Mouse (Mus musculus) neural tube, embryonic 15.5 days (tissue): ENCODE results near the gene Trarg1. TPM values are rescaled to one million over a fixed set of nuclear protein-coding genes. Genes with fewer than 3 reads are reported as not detected.

Experiments
- ATAC-seq: fragments of 200-750 bp; cut with Nextera tagmentation; 2 replicates; pipeline ENCODE4 v1.8.0; 2017; ENCODE audit warnings: mild to moderate bottlenecking, moderate TSS enrichment, moderate library complexity; ENCODE audit not compliant: low FRiP score
- H3K27ac ChIP-seq: fragments of 300-500 bp; sonication (generic); replicated peaks from 2 replicates; pipeline ENCODE4 v1.5.1; 2015; ENCODE audit warnings: mild to moderate bottlenecking, inconsistent platforms
- H3K27me3 ChIP-seq: fragments of 300-500 bp; sonication (generic); replicated peaks from 2 replicates; pipeline ENCODE4 v1.6.1; 2015; ENCODE audit warnings: inconsistent platforms
- H3K36me3 ChIP-seq: fragments of 300-500 bp; sonication (generic); 2 replicates; pipeline ENCODE4 v1.6.1; 2015; ENCODE audit warnings: inconsistent platforms
- H3K4me1 ChIP-seq: fragments of 300-500 bp; sonication (generic); 2 replicates; pipeline ENCODE4 v1.6.1; 2015; ENCODE audit warnings: inconsistent platforms
- H3K4me2 ChIP-seq: fragments of 300-500 bp; sonication (generic); 2 replicates; pipeline ENCODE4 v1.6.1; 2015; ENCODE audit warnings: inconsistent platforms, mild to moderate bottlenecking, moderate library complexity
- H3K4me3 ChIP-seq: fragments of 300-500 bp; sonication (generic); replicated peaks from 2 replicates; pipeline ENCODE4 v1.5.1; 2015; ENCODE audit warnings: mild to moderate bottlenecking, inconsistent platforms
- H3K9ac ChIP-seq: fragments of 300-500 bp; sonication (generic); replicated peaks from 2 replicates; pipeline ENCODE4 v1.6.1; 2015; ENCODE audit warnings: mild to moderate bottlenecking, inconsistent platforms
- H3K9me3 ChIP-seq: fragments of 300-500 bp; sonication (generic); replicated peaks from 2 replicates; pipeline ENCODE4 v1.6.1; 2016; ENCODE audit warnings: inconsistent platforms
- WGBS: fragments of 180-500 bp; shearing (Covaris S2); methylation state at CpG from one replicate; pipeline ENCODE4 v1.1.7; 2015; ENCODE audit warnings: mixed read lengths; 5-methylcytosine and 5-hydroxymethylcytosine counted together
- polyA plus RNA-seq: library from polyadenylated mRNA; unstranded; fragments of >200 nt; fragmentation: Nextera tagmentation; extraction: Ambion mirVana; gene quantifications from 2 replicates; pipeline ENCODE4 v1.2.1, GENCODE M21; 2015

Gene Trarg1
- polyA plus RNA-seq, 1 experiment from 2014 or later: 7.7 TPM

- H3K4me1 ChIP-seq: peaks cover 18% of the 10 kb centered on the region
- H3K4me3 ChIP-seq: no peak overlapping the region
- no peak overlapping the region for H3K27ac ChIP-seq
- no peaks in the 10 kb centered on the region for H3K27me3 ChIP-seq
- WGBS: 5% methylated on average over 10 of the region's 10 CpGs
- ATAC-seq: no peak
- H3K36me3 ChIP-seq: no peaks in the 10 kb centered on the region
- H3K9me3 ChIP-seq: no peaks in the 10 kb centered on the region
- H3K9ac ChIP-seq: no peak overlapping the region
- peak overlapping the region; percentile 38 for H3K4me2 ChIP-seq
Observed at GRCm38 (mm10) chr11:76655106-76655505, 24.5 kb upstream of the Trarg1 start.

- ATAC-seq: no peak
Observed at GRCm38 (mm10) chr11:76657450-76657970, 22.1 kb upstream of the Trarg1 start.

GRCm38 (mm10) chr11:76659138-76659930 lies 20.3 kb upstream of the Trarg1 start:
- H3K36me3 ChIP-seq: no peaks in the 10 kb centered on the region
- no peak overlapping the region for H3K9ac ChIP-seq
- H3K4me2 ChIP-seq: no peak overlapping the region
- ATAC-seq: no peak
- 24% methylated on average over 14 of the region's 14 CpGs for WGBS
- no peak overlapping the region for H3K4me3 ChIP-seq
- H3K4me1 ChIP-seq: peaks cover 6% of the 10 kb centered on the region
- H3K27ac ChIP-seq: no peak overlapping the region
- no peaks in the 10 kb centered on the region for H3K9me3 ChIP-seq
- peaks cover 2% of the 10 kb centered on the region for H3K27me3 ChIP-seq

More at GRCm38 (mm10) chr11:76657450-76657970, 22.1 kb upstream of the Trarg1 start:
- Histone ChIP-seq H3K4me2 (no peak overlapping the region), H3K4me3 (no peak overlapping the region), H3K36me3 (no peaks in the 10 kb centered on the region), H3K27me3 (no peaks in the 10 kb centered on the region), H3K27ac (no peak overlapping the region), H3K4me1 (peaks cover 16% of the 10 kb centered on the region), H3K9me3 (no peaks in the 10 kb centered on the region), H3K9ac (no peak overlapping the region)
- 38% methylated on average over 4 of the region's 4 CpGs for WGBS

GRCm38 (mm10) chr11:76661790-76662468 lies 17.7 kb upstream of the Trarg1 start:
- peaks cover 16% of the 10 kb centered on the region for H3K4me1 ChIP-seq
- no peak for ATAC-seq
- 75% methylated on average over 7 of the region's 7 CpGs for WGBS

GRCm38 (mm10) chr11:76666002-76666649 lies 13.5 kb upstream of the Trarg1 start:
- Histone ChIP-seq H3K9ac (peak overlapping the region; percentile 39), H3K4me2 (peak overlapping the region; percentile 75), H3K36me3 (no peaks in the 10 kb centered on the region), H3K27me3 (peaks cover 35% of the 10 kb centered on the region), H3K9me3 (no peaks in the 10 kb centered on the region), H3K4me1 (peaks cover 12% of the 10 kb centered on the region), H3K27ac (peak overlapping the region; percentile 1; the same call in 1 of the 2 replicates), H3K4me3 (peak overlapping the region; percentile 40)
- WGBS: 7% methylated on average over 35 of the region's 35 CpGs
- ATAC-seq: peak; percentile 65

More at GRCm38 (mm10) chr11:76661790-76662468, 17.7 kb upstream of the Trarg1 start:
- Histone ChIP-seq H3K27ac (no peak overlapping the region), H3K9me3 (no peaks in the 10 kb centered on the region), H3K27me3 (peaks cover 11% of the 10 kb centered on the region), H3K9ac (no peak overlapping the region), H3K4me3 (no peak overlapping the region), H3K4me2 (no peak overlapping the region), H3K36me3 (no peaks in the 10 kb centered on the region)

GRCm38 (mm10) chr11:76667807-76668206 lies 11.8 kb upstream of the Trarg1 start:
- H3K4me2 ChIP-seq: no peak overlapping the region
- H3K27ac ChIP-seq: no peak overlapping the region
- peaks cover 22% of the 10 kb centered on the region for H3K4me1 ChIP-seq
- no peaks in the 10 kb centered on the region for H3K9me3 ChIP-seq
- no peak for ATAC-seq
- no peak overlapping the region for H3K9ac ChIP-seq
- no peaks in the 10 kb centered on the region for H3K36me3 ChIP-seq
- WGBS: 27% methylated on average over 4 of the region's 4 CpGs
- no peak overlapping the region for H3K4me3 ChIP-seq
- H3K27me3 ChIP-seq: peaks cover 52% of the 10 kb centered on the region

GRCm38 (mm10) chr11:76671871-76672475 lies 7.6 kb upstream of the Trarg1 start, which contains the start of gene Bhlha9:
Bhlha9 (plus strand) TSS chr11:76672470.
- no peak for ATAC-seq
- Histone ChIP-seq H3K4me2 (peak within 1 kb of the TSS; percentile 85), H3K36me3 (no peaks in the 10 kb centered on the region), H3K4me1 (peaks cover 16% of the 10 kb centered on the region), H3K9me3 (no peaks in the 10 kb centered on the region), H3K27me3 (peaks cover 65% of the 10 kb centered on the region), H3K27ac (no peak within 1 kb of the TSS), H3K9ac (peak within 1 kb of the TSS; percentile 59), H3K4me3 (peak within 1 kb of the TSS; percentile 42)
- WGBS: 62% methylated on average over 15 of the region's 15 CpGs

GRCm38 (mm10) chr11:76672561-76673384 lies 6.8 kb upstream of the Trarg1 start:
- no peaks in the 10 kb centered on the region for H3K9me3 ChIP-seq
- H3K4me3 ChIP-seq: peak overlapping the region; percentile 42
- peaks cover 15% of the 10 kb centered on the region for H3K4me1 ChIP-seq
- H3K27ac ChIP-seq: no peak overlapping the region
- peak overlapping the region; percentile 85 for H3K4me2 ChIP-seq
- ATAC-seq: peak; percentile 31; the same call in 1 of the 2 replicates
- WGBS: 4% methylated on average over 64 of the region's 64 CpGs
- peak overlapping the region; percentile 59 for H3K9ac ChIP-seq
- H3K36me3 ChIP-seq: no peaks in the 10 kb centered on the region
- H3K27me3 ChIP-seq: peaks cover 57% of the 10 kb centered on the region

GRCm38 (mm10) chr11:76674199-76674598 lies 5.4 kb upstream of the Trarg1 start:
- Histone ChIP-seq H3K27ac (no peak overlapping the region), H3K4me3 (no peak overlapping the region), H3K4me1 (peaks cover 15% of the 10 kb centered on the region), H3K9me3 (no peaks in the 10 kb centered on the region), H3K4me2 (no peak overlapping the region), H3K27me3 (peaks cover 55% of the 10 kb centered on the region), H3K36me3 (no peaks in the 10 kb centered on the region), H3K9ac (no peak overlapping the region)
- WGBS: 53% methylated on average over 8 of the region's 8 CpGs
- ATAC-seq: no peak

GRCm38 (mm10) chr11:76674704-76675103 lies 4.9 kb upstream of the Trarg1 start:
- peaks cover 15% of the 10 kb centered on the region for H3K4me1 ChIP-seq
- no peak overlapping the region for H3K27ac ChIP-seq
- H3K9me3 ChIP-seq: no peaks in the 10 kb centered on the region
- no peak for ATAC-seq
- no peak overlapping the region for H3K4me3 ChIP-seq
- no peak overlapping the region for H3K4me2 ChIP-seq
- H3K27me3 ChIP-seq: peaks cover 55% of the 10 kb centered on the region
- WGBS: 37% methylated on average over 4 of the region's 4 CpGs
- no peak overlapping the region for H3K9ac ChIP-seq
- H3K36me3 ChIP-seq: no peaks in the 10 kb centered on the region
